Mouse (Mus musculus) brain, embryonic 14.5 days (tissue): ENCODE measurements at regions not wholly inside any gene's neighbourhood (a gene's known extent, or its start where the extent isn't known, plus 50 kb on each side); places are given as distances from the start of the nearest gene placed in this dataset.
"Not testable (repeated sequence)": the region's sequence is repeated elsewhere in the genome, so short reads cannot be mapped to it uniquely, and the experiment has no call there.

Source experiments
- DNase-seq: peaks from one replicate; pipeline ENCODE4 v3.0.0-alpha.2; 2011; ENCODE audit warnings: low read depth
- CTCF ChIP-seq: fragments of 200-500 bp; IDR thresholded peaks from 2 replicates; pipeline ENCODE4 v1.5.1; 2012; ENCODE audit warnings: inconsistent platforms, mild to moderate bottlenecking, moderate library complexity, borderline replicate concordance; ENCODE audit not compliant: insufficient read depth, insufficient read length; ENCODE audit errors: extremely low read depth
- POLR2A ChIP-seq: fragments of 200-500 bp; IDR thresholded peaks from 2 replicates; pipeline ENCODE4 v1.6.1; 2012; ENCODE audit warnings: mild to moderate bottlenecking, inconsistent platforms, borderline replicate concordance; ENCODE audit not compliant: poor library complexity, insufficient read depth, insufficient read length, severe bottlenecking; ENCODE audit errors: extremely low read depth

DNA sequence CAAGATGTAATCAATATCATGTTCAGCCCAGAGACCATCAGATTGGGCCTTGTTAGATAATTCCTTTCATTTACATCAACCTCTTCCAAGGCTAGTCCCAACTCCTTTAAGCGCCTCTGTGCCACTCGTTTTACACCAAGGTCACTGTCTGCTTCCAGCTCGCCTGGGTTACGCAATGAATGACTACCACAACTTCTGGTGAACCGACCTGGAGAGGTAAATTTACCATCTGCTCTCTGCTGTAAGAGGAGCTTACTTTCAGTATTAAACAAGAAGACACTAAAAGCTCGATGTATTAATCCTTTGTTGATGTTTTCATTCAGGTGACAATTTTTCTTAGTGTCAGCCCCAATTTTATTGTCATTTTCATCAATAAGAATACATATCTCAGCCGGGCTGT is 51.7 kb upstream of the Fam174b start:
- TF ChIP-seq CTCF (no peak), POLR2A (no peak)
- DNase-seq = no peak

DNA sequence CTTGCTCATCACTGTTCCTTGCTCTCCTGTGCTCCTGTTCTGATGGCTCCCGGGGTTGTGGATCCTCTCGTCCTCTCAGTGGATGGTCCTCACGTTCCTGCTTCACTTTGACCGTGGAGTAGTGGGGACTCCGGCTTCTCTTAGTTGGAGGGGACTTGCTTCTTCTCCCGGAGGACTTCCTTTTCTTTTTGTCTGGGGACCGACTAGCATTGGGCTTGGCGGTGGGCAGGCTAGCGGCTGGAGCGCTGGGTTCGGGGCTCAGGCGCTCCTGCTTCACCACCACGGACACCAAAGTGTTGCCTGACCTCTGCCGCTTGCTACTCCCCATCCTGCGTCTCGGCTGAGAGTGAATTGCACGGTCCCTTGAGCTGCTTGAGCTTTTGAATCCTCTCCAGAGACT is 53.9 kb upstream of the Fam174b start:
- DNase-seq = not testable (repeated sequence)

DNA sequence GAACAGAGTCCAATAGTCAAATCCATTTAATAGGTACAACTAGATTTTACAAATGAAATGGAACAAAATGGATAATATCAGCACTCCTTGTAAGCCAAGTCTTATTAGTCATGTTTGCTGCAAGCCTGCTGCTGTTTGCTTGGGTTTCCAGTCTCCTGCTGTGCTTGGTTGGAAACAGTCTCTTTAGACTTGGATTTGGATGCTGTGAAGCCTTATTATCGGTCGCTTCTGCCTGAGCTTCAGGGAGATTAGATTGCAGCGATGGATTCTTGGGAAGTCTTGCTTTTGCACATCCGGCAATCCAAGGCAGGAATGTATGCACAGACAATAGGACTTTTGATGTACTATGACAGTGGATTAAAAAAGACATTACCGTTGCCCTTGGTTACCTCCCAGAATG is 57.3 kb upstream of the Fam174b start:
- DNase-seq = peak; percentile 62
- TF ChIP-seq POLR2A = no peak
- no peak for TF ChIP-seq CTCF

DNA sequence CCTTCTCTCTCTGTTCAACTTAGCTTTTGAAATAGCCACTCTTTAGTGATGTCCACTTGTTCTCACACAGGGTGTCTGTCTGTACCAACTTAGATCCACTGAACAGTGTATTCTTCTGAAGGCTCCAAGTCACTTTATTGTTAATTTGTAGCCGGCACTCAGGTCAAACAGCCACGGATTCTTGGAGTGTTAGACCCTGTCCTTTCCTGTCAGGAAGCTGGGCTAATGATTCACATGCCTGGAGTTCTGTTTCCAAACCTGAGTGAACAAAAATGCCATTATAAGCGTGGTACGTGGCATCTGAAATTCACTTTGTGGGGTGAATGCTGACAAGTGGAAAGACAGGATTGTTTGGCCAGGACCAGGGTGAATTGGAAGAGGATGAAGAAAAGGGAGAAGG is 69.5 kb upstream of the Fam174b start:
- no peak for DNase-seq
- TF ChIP-seq CTCF (no peak), POLR2A (no peak)

DNA sequence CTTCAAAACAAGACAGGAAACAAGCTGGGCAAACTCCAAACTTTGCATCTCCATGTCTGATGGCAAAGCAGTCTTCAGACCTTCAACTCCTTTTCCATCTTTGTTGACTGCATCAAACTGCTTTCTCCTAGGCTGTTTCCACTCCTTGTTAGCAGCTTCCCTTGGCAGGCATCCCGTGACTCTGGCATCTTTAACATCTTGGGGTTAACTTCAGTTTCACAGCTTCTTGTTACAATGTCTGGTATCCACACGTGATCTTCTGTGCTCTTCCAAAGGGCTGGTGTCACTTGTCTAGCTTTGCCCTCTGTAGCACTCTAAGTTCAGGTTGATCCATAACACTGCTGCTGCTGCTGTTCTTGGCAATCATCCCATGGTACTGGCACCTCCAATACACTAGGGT is 71.3 kb upstream of the Fam174b start:
- DNase-seq = no peak
- TF ChIP-seq POLR2A = no peak
- TF ChIP-seq CTCF = no peak

DNA sequence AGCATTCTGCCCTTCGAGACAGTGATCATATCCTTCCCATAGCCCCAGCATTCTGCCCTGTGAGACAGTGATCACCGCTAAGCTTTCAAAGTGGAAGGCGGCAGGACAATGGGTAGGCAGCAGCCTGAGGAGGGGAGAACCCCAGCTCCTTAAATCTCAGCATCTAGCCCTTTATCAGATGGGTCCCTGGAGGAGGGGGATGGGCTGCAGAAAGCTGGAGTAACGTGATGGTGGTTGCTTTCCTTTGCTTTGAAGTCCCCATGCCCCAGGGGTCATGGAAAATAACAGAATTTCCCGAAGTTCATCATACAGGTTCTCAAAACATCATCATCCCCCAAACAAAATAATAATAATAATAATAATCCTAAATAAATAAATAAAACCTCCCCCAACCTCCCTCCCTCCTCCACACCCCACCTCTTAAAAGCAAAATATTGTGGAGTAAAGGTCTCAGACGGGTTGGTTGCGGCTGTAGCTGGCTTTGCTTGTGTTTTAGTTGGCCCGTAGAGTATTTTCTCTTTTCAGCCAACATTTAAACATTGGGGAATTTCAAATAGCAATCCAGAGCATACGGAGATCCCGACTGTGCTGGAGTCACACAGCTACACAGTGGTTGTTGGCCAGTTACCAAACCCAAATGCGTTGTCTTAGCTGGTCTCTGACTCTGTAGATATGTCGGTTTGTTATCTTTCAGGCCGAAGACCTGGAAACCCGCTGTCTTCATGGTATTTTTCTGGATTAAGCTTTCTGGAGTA is 73.0 kb upstream of the Fam174b start:
- DNase-seq = peak; percentile 57
- TF ChIP-seq POLR2A = no peak
- TF ChIP-seq CTCF = no peak

DNA sequence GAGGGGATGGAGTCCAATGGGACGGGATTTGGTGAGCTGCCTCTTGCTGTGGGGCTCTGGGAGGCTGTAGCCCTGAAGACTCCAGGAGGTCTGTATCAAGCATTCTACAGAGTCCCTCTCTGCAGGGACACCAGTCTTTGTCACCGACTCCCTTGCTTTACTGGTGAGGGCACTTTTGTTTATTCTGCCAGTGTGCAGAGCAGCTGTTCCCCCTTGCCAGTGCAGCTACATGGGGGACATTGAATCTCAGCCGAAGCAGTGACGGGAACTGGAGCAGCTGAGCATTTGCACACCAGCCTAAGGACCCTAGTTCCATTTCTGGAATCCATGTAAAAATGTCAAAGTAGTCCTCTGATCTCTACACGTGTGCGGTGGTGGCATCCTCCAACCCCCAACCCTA is 75.1 kb upstream of the Fam174b start:
- DNase-seq = no peak
- TF ChIP-seq CTCF = no peak
- no peak for TF ChIP-seq POLR2A

DNA sequence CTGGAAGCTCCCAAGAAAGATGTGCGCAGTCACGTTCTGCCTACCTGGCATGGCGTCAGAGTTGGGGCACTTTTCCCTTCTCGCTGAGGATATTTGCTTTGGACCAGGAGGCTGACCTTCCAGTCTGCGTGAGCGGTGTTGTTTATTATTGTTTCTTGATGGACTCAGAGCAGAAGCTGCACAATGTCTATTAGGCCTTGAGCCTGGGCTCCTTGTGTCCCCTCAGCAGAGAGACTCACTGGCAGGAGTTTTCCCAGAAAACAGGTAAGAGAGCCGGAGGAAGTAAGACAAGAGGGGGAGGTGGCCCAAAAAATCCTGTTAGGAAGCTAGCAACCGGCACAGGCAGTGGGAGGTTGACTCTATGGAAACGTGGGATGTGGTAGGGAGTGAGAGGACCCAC is 77.6 kb upstream of the Fam174b start:
- TF ChIP-seq CTCF (no peak), POLR2A (no peak)

DNA sequence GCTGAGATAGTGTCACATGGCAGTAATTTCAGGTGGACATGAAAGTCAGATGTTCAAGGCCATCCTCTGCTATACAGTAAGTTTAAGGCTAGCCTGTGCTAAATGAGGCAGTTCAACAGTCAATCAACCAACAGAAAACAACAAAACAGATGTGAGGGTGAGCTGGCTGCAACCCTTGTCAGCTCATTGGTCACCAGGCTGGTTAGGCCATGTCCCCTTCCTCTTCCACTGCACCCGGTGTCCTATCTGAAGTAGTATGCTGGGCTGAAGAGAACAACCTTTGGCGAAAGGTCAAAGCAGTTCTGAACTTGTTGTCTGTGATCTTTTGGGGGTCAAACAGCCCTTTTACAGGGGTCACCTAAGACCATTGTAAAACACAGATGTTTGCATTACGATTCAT is 78.2 kb upstream of the Fam174b start:
- no peak for DNase-seq
- TF ChIP-seq CTCF (no peak), POLR2A (no peak)

More for the DNA sequence above, 77.6 kb upstream of the Fam174b start:
- no peak for DNase-seq

DNA sequence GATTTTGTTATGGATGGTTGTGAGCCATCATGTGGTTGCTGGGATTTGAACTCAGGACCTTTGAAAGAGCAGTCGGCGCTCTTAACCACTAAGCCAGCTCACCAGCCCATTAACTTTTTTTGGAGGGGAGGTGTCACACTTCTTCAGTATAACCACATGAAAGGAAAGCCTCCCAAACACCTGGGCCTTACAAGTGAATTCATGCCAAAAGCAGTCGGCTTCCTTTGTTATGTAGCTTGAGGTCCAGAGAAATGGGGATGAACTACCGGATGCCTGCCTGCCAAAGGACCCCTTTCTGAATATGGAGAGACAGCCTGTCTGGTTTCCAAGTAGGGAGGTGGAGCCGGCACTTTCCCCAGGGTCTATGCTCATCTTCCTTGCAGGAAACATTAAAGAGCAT is 80.6 kb upstream of the Fam174b start:
- no peak for DNase-seq
- TF ChIP-seq CTCF = no peak

DNA sequence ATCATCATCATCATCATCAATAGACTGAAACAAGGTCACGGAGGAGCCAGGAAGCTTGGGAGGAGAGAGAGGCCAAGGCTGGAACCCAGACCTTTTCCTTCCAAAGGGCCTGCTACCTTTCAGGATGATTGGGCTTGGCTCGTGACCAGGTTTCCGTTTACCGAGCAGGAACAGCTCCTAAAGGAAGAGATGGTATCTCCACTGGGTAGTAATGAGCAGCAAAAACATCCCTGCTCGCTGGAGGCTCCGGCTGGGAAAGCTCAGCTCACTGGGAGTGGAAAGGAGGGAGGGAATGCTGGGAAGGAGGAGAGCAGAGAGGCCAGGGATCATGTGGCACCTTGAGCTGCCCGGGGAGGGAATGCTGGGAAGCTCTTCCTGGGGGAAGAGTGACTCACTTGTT is 82.8 kb upstream of the Fam174b start:
- no peak for DNase-seq
- TF ChIP-seq POLR2A (no peak), CTCF (no peak)

DNA sequence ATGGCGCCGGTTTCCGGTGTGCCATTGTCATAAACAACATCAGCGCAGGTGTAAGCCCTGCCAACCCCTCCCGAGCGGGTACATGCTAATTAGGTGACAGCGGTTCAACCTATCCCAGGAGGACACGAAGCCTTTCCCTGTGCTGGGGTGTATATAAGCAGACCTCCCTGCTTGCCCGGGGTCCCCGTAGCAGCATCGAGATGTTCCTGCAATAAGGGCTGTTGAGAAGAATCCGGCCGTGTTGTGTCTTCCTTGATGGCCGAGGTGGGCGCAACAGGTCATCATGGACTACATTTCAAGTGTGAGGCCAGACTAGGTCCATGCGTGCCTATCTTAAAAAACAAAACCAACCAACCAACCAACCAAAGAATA is 83.7 kb upstream of the Fam174b start:
- not testable (repeated sequence) for DNase-seq

DNA sequence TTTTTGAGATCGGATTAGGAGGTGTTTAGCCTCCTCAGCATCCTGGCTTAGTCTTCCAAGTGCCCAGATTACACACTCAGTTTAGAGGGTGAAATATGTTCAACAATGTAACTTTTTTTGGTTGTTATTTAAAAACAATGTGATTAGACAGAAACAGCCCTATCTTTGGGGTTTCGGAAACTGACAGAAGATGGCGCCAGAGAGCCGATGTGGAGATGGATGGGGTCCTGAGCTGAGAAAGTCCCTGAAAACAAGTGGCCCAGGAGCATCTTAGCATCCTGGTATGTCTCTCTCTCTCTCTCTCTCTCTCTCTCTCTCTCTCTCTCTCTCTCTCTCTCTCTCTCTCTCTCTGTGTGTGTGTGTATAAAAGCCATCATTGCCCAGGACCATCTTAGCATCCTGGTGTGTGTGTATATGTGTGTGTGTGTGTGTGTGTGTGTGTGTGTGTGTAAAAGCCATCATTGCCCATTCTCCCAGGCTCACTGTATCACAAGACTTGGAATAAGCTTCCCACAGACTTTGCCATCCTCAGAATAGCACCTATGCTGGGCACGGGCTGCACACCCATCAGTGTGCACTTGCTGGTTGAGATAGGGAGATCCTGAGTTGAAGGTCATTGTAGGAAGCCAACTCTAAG is 84.2 kb upstream of the Fam174b start:
- TF ChIP-seq POLR2A (no peak), CTCF (peak; percentile 94)
- DNase-seq = peak; percentile 85
